Mouse (Mus musculus): ENCODE data around the gene Akt2.

GRCm38 (mm10) chr7:27578465-27578864 lies 12.9 kb upstream of the Akt2 start:
- no peak for TF ChIP-seq POLR2A (IDR thresholded peaks at IDR 0.05; ENCODE audit: insufficient read depth, low read depth, low read length)
- no peak for TF ChIP-seq CTCF (IDR thresholded peaks at IDR 0.05; ENCODE audit: insufficient read depth, low read depth, low read length)

Measured in olfactory bulb, adult 2 months (tissue).